Mouse (Mus musculus) stomach, embryonic 15.5 days (tissue): ENCODE measurements at regions not wholly inside any gene's neighbourhood (a gene's known extent, or its start where the extent isn't known, plus 50 kb on each side); places are given as distances from the start of the nearest gene placed in this dataset.

Source experiments
- ATAC-seq: fragments of 200-750 bp; cut with Nextera tagmentation; 2 replicates; pipeline ENCODE4 v1.8.0; 2017; ENCODE audit warnings: low read depth, moderate number of reproducible peaks, moderate TSS enrichment; ENCODE audit not compliant: insufficient read depth, low FRiP score
- H3K27ac ChIP-seq: fragments of 300-500 bp; sonication (generic); 2 replicates; pipeline ENCODE4 v1.5.1; 2015; ENCODE audit warnings: mild to moderate bottlenecking, inconsistent platforms
- H3K27me3 ChIP-seq: fragments of 300-500 bp; sonication (generic); replicated peaks from 2 replicates; pipeline ENCODE4 v1.6.1; 2015; ENCODE audit warnings: inconsistent platforms
- H3K36me3 ChIP-seq: fragments of 300-500 bp; sonication (generic); 2 replicates; pipeline ENCODE4 v1.6.1; 2015; ENCODE audit warnings: inconsistent platforms
- H3K4me1 ChIP-seq: fragments of 300-500 bp; sonication (generic); 2 replicates; pipeline ENCODE4 v1.6.1; 2015; ENCODE audit warnings: inconsistent platforms
- H3K4me2 ChIP-seq: fragments of 300-500 bp; sonication (generic); 2 replicates; pipeline ENCODE4 v1.6.1; 2015; ENCODE audit warnings: mild to moderate bottlenecking, inconsistent platforms
- H3K4me3 ChIP-seq: fragments of 300-500 bp; sonication (generic); replicated peaks from 2 replicates; pipeline ENCODE4 v1.5.1; 2015; ENCODE audit warnings: inconsistent platforms
- H3K9ac ChIP-seq: fragments of 300-500 bp; sonication (generic); 2 replicates; pipeline ENCODE4 v1.6.1; 2015; ENCODE audit warnings: inconsistent platforms
- H3K9me3 ChIP-seq: fragments of 300-500 bp; sonication (generic); 2 replicates; pipeline ENCODE4 v1.6.1; 2016; ENCODE audit warnings: inconsistent platforms
- WGBS: fragments of 180-500 bp; shearing (Covaris S2); methylation state at CpG from one replicate; pipeline ENCODE4 v1.1.7; 2015; 5-methylcytosine and 5-hydroxymethylcytosine counted together

DNA sequence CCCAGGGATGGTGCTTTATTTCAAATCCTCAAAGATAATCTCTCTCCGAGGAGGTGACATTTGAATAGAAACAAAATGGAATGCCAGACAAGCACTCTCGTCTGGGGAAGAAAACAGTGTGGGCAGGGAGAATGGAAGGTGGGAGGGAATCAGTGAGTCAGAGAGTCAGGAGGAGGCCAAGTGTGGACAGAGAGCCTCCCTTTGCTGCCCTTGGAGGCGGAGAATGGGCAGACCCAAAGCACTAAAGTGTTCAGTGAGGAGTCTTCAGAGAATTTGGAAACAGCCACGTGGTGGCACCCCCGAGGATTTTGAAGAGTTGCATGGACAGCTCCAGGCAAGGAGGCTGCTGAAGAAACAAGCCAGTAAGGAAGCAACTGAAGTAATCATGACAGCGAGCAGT is 367.2 kb downstream of the Pdcd6ip start:
- 55% methylated on average over 6 of the region's 6 CpGs for WGBS
- no peaks in the 10 kb centered on the region for H3K36me3 ChIP-seq
- H3K27me3 ChIP-seq, result no peaks in the 10 kb centered on the region
- H3K9ac ChIP-seq, result no peak overlapping the region
- no peak for ATAC-seq
- H3K4me2 ChIP-seq, result no peak overlapping the region
- no peak overlapping the region for H3K27ac ChIP-seq
- H3K9me3 ChIP-seq, result no peaks in the 10 kb centered on the region
- H3K4me3 ChIP-seq, result no peak overlapping the region
- no peaks in the 10 kb centered on the region for H3K4me1 ChIP-seq

DNA sequence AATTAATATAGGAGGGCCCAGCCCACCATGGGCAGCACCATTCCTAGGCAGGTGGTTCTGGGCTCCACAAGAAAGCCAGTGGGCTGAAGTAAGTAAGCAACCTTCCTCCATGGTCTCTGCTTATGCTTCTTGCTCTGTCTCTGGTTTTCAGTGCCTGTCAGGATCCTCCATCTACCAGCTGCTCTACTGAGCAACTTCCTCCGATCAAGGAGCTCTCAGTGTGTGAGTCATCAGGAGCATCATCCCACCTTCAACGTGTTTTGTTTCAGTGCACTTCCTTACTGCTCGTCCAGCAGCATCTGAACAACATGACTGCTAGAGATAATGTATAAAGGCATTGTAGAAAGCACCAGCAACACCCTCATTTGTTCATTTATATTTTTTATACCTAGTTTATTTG is 368.0 kb downstream of the Pdcd6ip start:
- no peaks in the 10 kb centered on the region for H3K4me1 ChIP-seq
- H3K4me2 ChIP-seq, result no peak overlapping the region
- H3K9ac ChIP-seq, result no peak overlapping the region
- ATAC-seq, result no peak
- H3K9me3 ChIP-seq, result no peaks in the 10 kb centered on the region
- H3K27ac ChIP-seq, result no peak overlapping the region
- no peaks in the 10 kb centered on the region for H3K27me3 ChIP-seq
- H3K36me3 ChIP-seq, result no peaks in the 10 kb centered on the region
- 72% methylated on average over 3 of the region's 3 CpGs for WGBS
- H3K4me3 ChIP-seq, result no peak overlapping the region

- no peak for ATAC-seq
- H3K9me3 ChIP-seq, result no peaks in the 10 kb centered on the region
- no peaks in the 10 kb centered on the region for H3K36me3 ChIP-seq
- H3K27me3 ChIP-seq, result no peaks in the 10 kb centered on the region
- no peak overlapping the region for H3K4me3 ChIP-seq
- H3K9ac ChIP-seq, result no peak overlapping the region
- no peaks in the 10 kb centered on the region for H3K4me1 ChIP-seq
- WGBS, result 59% methylated on average over 3 of the region's 3 CpGs
- no peak overlapping the region for H3K27ac ChIP-seq
- H3K4me2 ChIP-seq, result no peak overlapping the region
Observed at GRCm38 (mm10) chr9:113324489-113324888, 383.6 kb downstream of the Pdcd6ip start.

DNA sequence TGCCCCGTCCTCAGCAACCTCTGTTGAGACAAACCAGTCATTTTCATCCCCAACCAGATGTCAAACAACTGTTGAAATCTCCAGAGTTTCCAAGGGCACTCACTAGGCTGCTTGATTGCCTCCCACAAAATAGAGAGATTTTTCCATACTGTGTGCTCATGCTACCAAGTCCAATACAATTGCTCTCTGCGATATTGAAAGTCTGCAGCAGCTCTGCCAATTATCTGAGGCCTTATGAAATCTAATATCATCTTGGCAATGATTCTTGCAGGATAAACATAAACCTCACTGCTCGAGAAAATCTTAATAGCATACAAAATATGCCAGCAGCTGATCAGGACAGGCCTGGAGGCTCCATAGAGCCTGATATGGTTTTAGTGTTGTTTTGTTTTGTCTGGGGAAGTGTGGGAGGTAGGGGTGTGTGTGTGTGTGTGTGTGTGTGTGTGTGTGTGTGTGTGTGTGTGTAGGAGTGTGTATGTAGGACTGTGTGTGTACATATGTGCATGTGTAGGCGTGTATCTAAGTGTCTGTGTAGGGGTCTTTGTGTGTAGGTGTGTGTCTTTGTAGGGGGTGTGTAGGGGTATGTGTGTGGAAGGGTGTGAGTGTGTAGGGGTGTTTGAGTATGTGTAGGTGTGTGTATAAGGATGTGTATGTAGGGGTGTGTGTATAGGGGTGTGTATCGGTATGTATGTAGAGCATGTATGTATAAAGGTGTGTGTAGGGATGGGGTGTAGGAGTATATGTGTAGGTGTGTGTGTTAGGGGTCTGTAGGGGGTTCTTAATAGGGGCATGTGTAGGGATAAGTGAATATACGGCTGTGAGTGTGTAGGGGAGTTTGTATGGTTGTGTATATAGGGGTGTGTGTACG is 398.1 kb downstream of the Pdcd6ip start:
- H3K36me3 ChIP-seq, result no peaks in the 10 kb centered on the region
- H3K27ac ChIP-seq, result no peak overlapping the region
- no peaks in the 10 kb centered on the region for H3K4me1 ChIP-seq
- H3K4me2 ChIP-seq, result no peak overlapping the region
- H3K4me3 ChIP-seq, result no peak overlapping the region
- H3K27me3 ChIP-seq, result no peaks in the 10 kb centered on the region
- WGBS, result 66% methylated on average over 7 of the region's 7 CpGs
- no peaks in the 10 kb centered on the region for H3K9me3 ChIP-seq
- ATAC-seq, result no peak
- no peak overlapping the region for H3K9ac ChIP-seq

DNA sequence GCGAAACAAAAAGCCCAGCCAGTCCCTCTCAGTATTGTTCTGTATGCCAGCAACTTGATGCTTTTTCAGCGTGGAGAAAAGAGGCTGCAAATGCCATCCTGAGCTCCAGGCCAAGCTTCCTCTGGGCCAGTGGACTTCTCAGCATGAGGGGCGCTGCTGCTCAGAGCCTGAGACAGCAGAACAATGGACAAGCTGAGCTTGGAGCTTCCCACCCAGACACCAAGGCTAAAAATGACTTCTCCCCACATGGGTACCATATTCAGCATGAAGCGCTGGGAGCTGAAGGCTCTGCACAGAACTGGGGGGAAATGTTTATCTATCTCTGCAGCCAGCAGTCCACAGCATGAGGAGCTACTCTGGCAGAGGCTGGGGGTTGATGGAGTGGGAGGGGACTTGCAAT is 402.3 kb downstream of the Pdcd6ip start:
- Histone ChIP-seq H3K4me1 (0 out of 2 replicates have a peak, but pooled peaks cover 2% of the 10 kb centered on the region), H3K27me3 (no peaks in the 10 kb centered on the region), H3K4me2 (no peak overlapping the region), H3K4me3 (no peak overlapping the region), H3K9ac (no peak overlapping the region), H3K9me3 (no peaks in the 10 kb centered on the region), H3K27ac (no peak overlapping the region), H3K36me3 (no peaks in the 10 kb centered on the region)
- WGBS, result 51% methylated on average over 4 of the region's 4 CpGs
- ATAC-seq, result no peak

- Histone ChIP-seq H3K27ac (no peak overlapping the region), H3K9me3 (no peaks in the 10 kb centered on the region), H3K4me2 (no peak overlapping the region), H3K4me1 (0 out of 2 replicates have a peak, but pooled peaks cover 2% of the 10 kb centered on the region), H3K36me3 (no peaks in the 10 kb centered on the region), H3K27me3 (no peaks in the 10 kb centered on the region), H3K9ac (no peak overlapping the region), H3K4me3 (no peak overlapping the region)
- ATAC-seq, result no peak
- 50% methylated on average over 1 of the region's 1 CpGs for WGBS
Observed at GRCm38 (mm10) chr9:113302429-113302828, 405.6 kb downstream of the Pdcd6ip start.

DNA sequence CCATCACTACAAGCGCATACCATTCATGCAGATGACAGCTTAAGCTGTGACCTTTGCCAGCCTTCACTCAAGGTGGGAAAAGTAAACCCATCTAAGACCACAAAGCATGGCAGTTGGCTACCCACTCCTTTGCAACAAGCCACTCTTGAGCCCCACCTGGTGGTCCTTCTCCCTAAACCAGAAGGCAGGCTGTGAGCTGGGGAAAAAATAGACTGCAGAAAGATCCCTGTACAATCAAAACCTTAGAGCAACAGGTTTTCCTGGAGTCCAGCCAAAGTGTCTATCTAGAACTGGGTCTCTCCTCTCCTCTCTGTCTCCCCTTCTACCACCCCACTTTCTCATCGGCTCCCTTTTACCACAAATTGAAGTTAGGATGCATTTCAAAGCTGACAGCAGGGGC is 407.2 kb downstream of the Pdcd6ip start:
- Histone ChIP-seq H3K4me1 (0 out of 2 replicates have a peak, but pooled peaks cover 2% of the 10 kb centered on the region), H3K9ac (no peak overlapping the region), H3K4me3 (no peak overlapping the region), H3K9me3 (no peaks in the 10 kb centered on the region), H3K36me3 (no peaks in the 10 kb centered on the region), H3K27ac (no peak overlapping the region), H3K27me3 (no peaks in the 10 kb centered on the region), H3K4me2 (no peak overlapping the region)
- 8% methylated on average over 2 of the region's 2 CpGs for WGBS
- ATAC-seq, result no peak

GRCm38 (mm10) chr9:113299900-113300299 is 408.2 kb downstream of the Pdcd6ip start:
- Histone ChIP-seq H3K9me3 (no peaks in the 10 kb centered on the region), H3K4me1 (0 out of 2 replicates have a peak, but pooled peaks cover 2% of the 10 kb centered on the region), H3K27me3 (no peaks in the 10 kb centered on the region), H3K27ac (no peak overlapping the region), H3K9ac (no peak overlapping the region), H3K36me3 (no peaks in the 10 kb centered on the region), H3K4me3 (no peak overlapping the region), H3K4me2 (no peak overlapping the region)
- 10% methylated on average over 3 of the region's 3 CpGs for WGBS
- no peak for ATAC-seq

- H3K4me2 ChIP-seq, result no peak overlapping the region
- H3K4me1 ChIP-seq, result 0 out of 2 replicates have a peak, but pooled peaks cover under 1% of the 10 kb centered on the region
- no peak for ATAC-seq
- H3K9ac ChIP-seq, result no peak overlapping the region
- no peaks in the 10 kb centered on the region for H3K9me3 ChIP-seq
- no peak overlapping the region for H3K4me3 ChIP-seq
- no peaks in the 10 kb centered on the region for H3K27me3 ChIP-seq
- H3K27ac ChIP-seq, result no peak overlapping the region
- WGBS, result 57% methylated on average over 5 of the region's 5 CpGs
- no peaks in the 10 kb centered on the region for H3K36me3 ChIP-seq
Observed at GRCm38 (mm10) chr9:113295850-113296467, 412.1 kb downstream of the Pdcd6ip start.

DNA sequence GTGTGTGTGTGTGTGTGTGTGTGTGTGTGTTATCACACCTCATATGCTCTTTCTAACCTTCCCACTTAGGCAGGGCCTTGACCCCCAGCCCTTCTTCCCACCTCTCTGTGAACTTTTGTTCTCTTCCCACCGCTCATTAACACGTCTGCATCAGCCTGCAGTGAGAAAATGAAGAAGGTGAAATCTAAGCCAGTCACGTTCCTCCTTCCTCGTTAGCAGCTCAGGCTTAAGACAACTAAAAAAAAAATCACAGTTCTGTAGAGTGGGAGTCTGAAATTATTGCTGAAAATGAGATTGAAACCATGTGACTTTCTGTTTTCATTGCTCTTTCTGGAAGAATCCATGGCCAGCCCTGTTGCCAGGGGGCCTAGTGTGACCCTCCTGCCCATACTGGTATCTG is 420.7 kb downstream of the Pdcd6ip start:
- Histone ChIP-seq H3K9me3 (no peaks in the 10 kb centered on the region), H3K4me3 (no peak overlapping the region), H3K4me2 (no peak overlapping the region), H3K27ac (no peak overlapping the region), H3K9ac (no peak overlapping the region), H3K27me3 (no peaks in the 10 kb centered on the region), H3K4me1 (no peaks in the 10 kb centered on the region), H3K36me3 (no peaks in the 10 kb centered on the region)
- no peak for ATAC-seq
- 44% methylated on average over 4 of the region's 4 CpGs for WGBS

DNA sequence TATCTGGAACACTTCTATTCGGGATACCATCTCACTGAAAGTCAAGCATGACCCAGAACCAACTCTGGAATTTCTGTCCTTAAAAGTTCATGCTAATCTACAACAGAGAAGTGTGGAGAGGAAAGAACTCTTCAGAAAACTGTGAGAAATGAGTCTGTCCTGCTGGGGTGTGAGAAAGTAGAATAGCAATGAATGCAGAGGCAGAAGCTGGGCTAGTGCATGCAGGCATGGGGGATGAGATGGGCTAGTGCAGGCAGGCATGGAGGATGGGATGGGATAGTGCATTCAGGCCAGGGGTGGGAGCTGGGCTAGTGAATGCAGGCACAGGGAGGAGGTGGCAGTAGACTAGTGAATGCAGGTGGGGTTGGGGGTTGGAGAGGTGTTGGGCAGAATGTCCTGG is 424.8 kb downstream of the Pdcd6ip start:
- Histone ChIP-seq H3K27ac (no peak overlapping the region), H3K4me2 (no peak overlapping the region), H3K9ac (no peak overlapping the region), H3K4me3 (no peak overlapping the region), H3K27me3 (no peaks in the 10 kb centered on the region), H3K36me3 (no peaks in the 10 kb centered on the region), H3K4me1 (no peaks in the 10 kb centered on the region), H3K9me3 (no peaks in the 10 kb centered on the region)
- WGBS, result 30% methylated on average over 1 of the region's 1 CpGs
- ATAC-seq, result no peak

GRCm38 (mm10) chr9:113270595-113270994 is 437.5 kb downstream of the Pdcd6ip start:
- ATAC-seq, result no peak
- Histone ChIP-seq H3K27ac (no peak overlapping the region), H3K4me1 (no peaks in the 10 kb centered on the region), H3K9me3 (no peaks in the 10 kb centered on the region), H3K9ac (no peak overlapping the region), H3K4me3 (no peak overlapping the region), H3K27me3 (no peaks in the 10 kb centered on the region), H3K4me2 (no peak overlapping the region), H3K36me3 (no peaks in the 10 kb centered on the region)
- 76% methylated on average over 4 of the region's 4 CpGs for WGBS
